Mouse (Mus musculus) C2C12 (cell line): ENCODE results near the gene Fat4.

ENCODE experiments used
- CEBPB ChIP-seq: IDR thresholded peaks from one replicate; pipeline ENCODE4 v1.6.1; 2011; ENCODE audit warnings: low read depth, mild to moderate bottlenecking, control low read depth, moderate library complexity
- CTCF ChIP-seq: IDR thresholded peaks from one replicate; pipeline ENCODE4 v1.5.1; 2011; ENCODE audit not compliant: control insufficient read depth, insufficient read depth, insufficient read length
- MYOD1 ChIP-seq: IDR thresholded peaks from one replicate; pipeline ENCODE4 v1.6.1; 2011; ENCODE audit warnings: low read depth; ENCODE audit not compliant: control insufficient read depth, insufficient read length
- USF1 ChIP-seq: IDR thresholded peaks from one replicate; pipeline ENCODE4 v1.6.1; 2011; ENCODE audit warnings: low read depth, mild to moderate bottlenecking, control low read depth, moderate library complexity

- no peak for TF ChIP-seq CTCF
- TF ChIP-seq MYOD1 = no peak
- TF ChIP-seq USF1 = no peak
- no peak for TF ChIP-seq CEBPB
These were observed 53.6 kb downstream of the Fat4 start for GRCm38 (mm10) chr3:38940327-38940726.
